Mouse (Mus musculus) left cerebral cortex, adult 18-20 months (tissue): ENCODE measurements around the gene Orai1. TPM values are rescaled to one million over a fixed set of nuclear protein-coding genes. Genes with fewer than 3 reads are reported as not detected.
A peak's percentile ranks its signal among the peaks of the same experiment; 100 is the strongest.
"Not testable (repeated sequence)": the region's sequence is repeated elsewhere in the genome, so short reads cannot be mapped to it uniquely, and the experiment has no call there.

ENCODE experiments used
- DNase-seq, 2 experiments: peaks; one replicate each; pipeline ENCODE4 v3.0.0; 2021 to 2022; ENCODE audit warnings: low spot score in 2 of 2, mixed read lengths in 1 of 2
- total RNA-seq, 2 experiments: library from RNA; stranded (reverse); gene quantifications; 2 replicates each; pipeline ENCODE4 v1.2.3; 2021

Orai1 gene
- total RNA-seq, 2 experiments from 2014 or later: 8.8 to 10.0 TPM

- not testable (repeated sequence) for DNase-seq
These were observed 46.5 kb downstream of the Orai1 start for GRCm38 (mm10) chr5:123061402-123061749.

GRCm38 (mm10) chr5:123063141-123063540 lies 48.3 kb downstream of the Orai1 start:
- DNase-seq: no peak

GRCm38 (mm10) chr5:123064207-123064606 lies 49.3 kb downstream of the Orai1 start:
- DNase-seq: peak; percentile 60 to 76

- DNase-seq: no peak
These were observed 52.6 kb downstream of the Orai1 start for GRCm38 (mm10) chr5:123067395-123067995.

- DNase-seq: no peak
These were observed 53.2 kb downstream of the Orai1 start, which contains the start of gene Tmem120b for GRCm38 (mm10) chr5:123068115-123068514. Gene Tmem120b (plus strand): TSS chr5:123068415.

GRCm38 (mm10) chr5:123068714-123069113 lies 53.8 kb downstream of the Orai1 start:
- no peak for DNase-seq

GRCm38 (mm10) chr5:123075576-123076418 lies 60.9 kb downstream of the Orai1 start:
- DNase-seq: peak; percentile 93 to 94

- no peak for DNase-seq
These were observed 61.8 kb downstream of the Orai1 start for GRCm38 (mm10) chr5:123076419-123077281.

- DNase-seq: no peak
These were observed 64.7 kb downstream of the Orai1 start for GRCm38 (mm10) chr5:123079568-123079967.

- no peak for DNase-seq
These were observed 65.2 kb downstream of the Orai1 start for GRCm38 (mm10) chr5:123080041-123080440.

Other genes with a start within 250 kb of the Orai1 start
- 100 to 1,000 TPM; 192 to 206 TPM for gene Camkk2, start 235.7 kb upstream of the Orai1 start, total RNA-seq
- 100 to 1,000 TPM; 212 to 231 TPM for gene Anapc5, start 193.7 kb upstream of the Orai1 start, total RNA-seq
- 10 to 100 TPM; 51.9 to 53.3 TPM for gene Rnf34, start 165.0 kb upstream of the Orai1 start, total RNA-seq
- gene Kdm2b, start 25.3 kb upstream of the Orai1 start, total RNA-seq: 10 to 100 TPM; 24.2 to 25.5 TPM
- under 1 TPM in 1 of 2 experiments, not detected in 1; 0.40 TPM for gene Morn3, start 31.9 kb downstream of the Orai1 start, total RNA-seq
- gene Tmem120b, start 53.3 kb downstream of the Orai1 start, total RNA-seq: 10 to 100 TPM; 13.2 to 13.8 TPM
- 10 to 100 TPM; 50.5 to 51.0 TPM for gene Rhof, start 117.6 kb downstream of the Orai1 start, total RNA-seq
- gene Setd1b, start 127.1 kb downstream of the Orai1 start, total RNA-seq: 10 to 100 TPM; 34.0 to 34.5 TPM
- gene Psmd9, start 154.3 kb downstream of the Orai1 start, total RNA-seq: 10 to 100 TPM; 23.1 to 28.3 TPM
- gene Hpd, start 167.7 kb downstream of the Orai1 start, total RNA-seq: under 1 TPM in 1 of 2 experiments, not detected in 1; 0.37 TPM
- gene Wdr66, start 237.0 kb downstream of the Orai1 start, total RNA-seq: 1 to 10 TPM; 3.8 to 4.2 TPM